Mouse (Mus musculus): ENCODE data around the gene Tnnt2. TPM values are rescaled to one million over a fixed set of nuclear protein-coding genes. Genes with fewer than 3 reads are reported as not detected.

Gene Tnnt2
- polyA plus RNA-seq, 2 experiments from 2014 or later: 0.83 to 1.4 TPM

Other genes starting within 250 kb of the Tnnt2 start
- under 1 TPM; 0.29 to 0.98 TPM for gene Nav1, start 229.1 kb upstream of the Tnnt2 start, polyA plus RNA-seq (2017; shearing (Covaris generic))
- gene Csrp1, start 116.3 kb upstream of the Tnnt2 start, polyA plus RNA-seq (2017; shearing (Covaris generic)): 10 to 100 TPM; 21.7 to 38.1 TPM
- under 1 TPM; 0.58 to 0.98 TPM for gene Phlda3, start 70.2 kb upstream of the Tnnt2 start, polyA plus RNA-seq (2017; shearing (Covaris generic))
- not detected for gene Tnni1, start 56.9 kb upstream of the Tnnt2 start, polyA plus RNA-seq (2017; shearing (Covaris generic))
- gene Lad1, start 17.8 kb upstream of the Tnnt2 start, polyA plus RNA-seq (2017; shearing (Covaris generic)): 10 to 100 TPM in 1 of 2 experiments, 1 to 10 TPM in 1; 9.2 to 13.6 TPM
- not detected for gene Pkp1, start 82.9 kb downstream of the Tnnt2 start, polyA plus RNA-seq (2017; shearing (Covaris generic))
- gene Igfn1, start 170.0 kb downstream of the Tnnt2 start, polyA plus RNA-seq (2017; shearing (Covaris generic)): not detected
- gene Tmem9, start 171.8 kb downstream of the Tnnt2 start, polyA plus RNA-seq (2017; shearing (Covaris generic)): 10 to 100 TPM; 36.4 to 64.0 TPM
- gene Ascl5, start 214.4 kb downstream of the Tnnt2 start, polyA plus RNA-seq (2017; shearing (Covaris generic)): not detected
- gene Cacna1s, start 216.4 kb downstream of the Tnnt2 start, polyA plus RNA-seq (2017; shearing (Covaris generic)): 1 to 10 TPM; 3.6 to 6.9 TPM